Mouse (Mus musculus): ENCODE data around the gene Pidd1. TPM values are rescaled to one million over a fixed set of nuclear protein-coding genes. Genes with fewer than 3 reads are reported as not detected.
"Not testable (repeated sequence)": the region's sequence is repeated elsewhere in the genome, so short reads cannot be mapped to it uniquely, and the experiment has no call there.

The Pidd1 gene
- polyA plus RNA-seq, 1 experiment = 12.3 TPM

GRCm38 (mm10) chr7:141458661-141459060 is 14.8 kb upstream of the Pidd1 start:
- DNase-seq (ENCODE audit: low read depth) = no peak

- no peak for DNase-seq (ENCODE audit: low read depth)
Observed at GRCm38 (mm10) chr7:141457986-141458660, 14.3 kb upstream of the Pidd1 start.

- DNase-seq (ENCODE audit: low read depth) = no peak
Observed at GRCm38 (mm10) chr7:141457236-141457635, 13.4 kb upstream of the Pidd1 start.

GRCm38 (mm10) chr7:141456739-141457138 is 12.9 kb upstream of the Pidd1 start:
- DNase-seq (ENCODE audit: low read depth) = no peak

- no peak for DNase-seq (ENCODE audit: low read depth)
Observed at GRCm38 (mm10) chr7:141455610-141456314, 11.9 kb upstream of the Pidd1 start.

- DNase-seq (ENCODE audit: low read depth) = no peak
Observed at GRCm38 (mm10) chr7:141454967-141455551, 11.2 kb upstream of the Pidd1 start, which contains the start of gene Pnpla2. Gene Pnpla2, plus strand, starts transcription at chr7:141455198.

- DNase-seq (ENCODE audit: low read depth) = no peak
Observed at GRCm38 (mm10) chr7:141453636-141454035, 9.8 kb upstream of the Pidd1 start.

GRCm38 (mm10) chr7:141451928-141452327 is 8.1 kb upstream of the Pidd1 start:
- DNase-seq (ENCODE audit: low read depth) = no peak

- DNase-seq (ENCODE audit: low read depth) = no peak
Observed at GRCm38 (mm10) chr7:141447110-141447991, 3.5 kb upstream of the Pidd1 start, which contains the start of gene Rplp2. Gene Rplp2, plus strand, starts transcription at chr7:141447370.

GRCm38 (mm10) chr7:141446374-141446773 is 2.5 kb upstream of the Pidd1 start:
- not testable (repeated sequence) for DNase-seq (ENCODE audit: low read depth)

GRCm38 (mm10) chr7:141443081-141443821 is 574 bp downstream of the Pidd1 start:
- DNase-seq (ENCODE audit: low read depth) = no peak

GRCm38 (mm10) chr7:141442199-141442598 is 1.6 kb downstream of the Pidd1 start:
- DNase-seq (ENCODE audit: low read depth) = no peak

- DNase-seq (ENCODE audit: low read depth) = no peak
Observed at GRCm38 (mm10) chr7:141441460-141441859, 2.4 kb downstream of the Pidd1 start.

- no peak for DNase-seq (ENCODE audit: low read depth)
Observed at GRCm38 (mm10) chr7:141440613-141441012, 3.2 kb downstream of the Pidd1 start.

- DNase-seq (ENCODE audit: low read depth) = no peak
Observed at GRCm38 (mm10) chr7:141439811-141440210, 4.0 kb downstream of the Pidd1 start.

- DNase-seq (ENCODE audit: low read depth) = no peak
Observed at GRCm38 (mm10) chr7:141439140-141439679, 4.6 kb downstream of the Pidd1 start.

- DNase-seq (ENCODE audit: low read depth) = no peak
Observed at GRCm38 (mm10) chr7:141438201-141438968, 5.4 kb downstream of the Pidd1 start.

- DNase-seq (ENCODE audit: low read depth) = no peak
Observed at GRCm38 (mm10) chr7:141437178-141438120, 6.4 kb downstream of the Pidd1 start, which contains the start of gene Slc25a22. Gene Slc25a22, minus strand, starts transcription at chr7:141437892.

- no peak for DNase-seq (ENCODE audit: low read depth)
Observed at GRCm38 (mm10) chr7:141436523-141436892, 7.3 kb downstream of the Pidd1 start.

All from gonadal fat pad, adult 2 months (tissue).